Mouse (Mus musculus) adipocyte (in vitro differentiated cells): ENCODE data around the gene Obp2a.
"Not testable (repeated sequence)": the region's sequence is repeated elsewhere in the genome, so short reads cannot be mapped to it uniquely, and the experiment has no call there.

ENCODE experiments used
- DNase-seq: peaks from one replicate; pipeline ENCODE4 v3.0.0-alpha.2; 2016; ENCODE audit warnings: low spot score

Gene Obp2a

DNA sequence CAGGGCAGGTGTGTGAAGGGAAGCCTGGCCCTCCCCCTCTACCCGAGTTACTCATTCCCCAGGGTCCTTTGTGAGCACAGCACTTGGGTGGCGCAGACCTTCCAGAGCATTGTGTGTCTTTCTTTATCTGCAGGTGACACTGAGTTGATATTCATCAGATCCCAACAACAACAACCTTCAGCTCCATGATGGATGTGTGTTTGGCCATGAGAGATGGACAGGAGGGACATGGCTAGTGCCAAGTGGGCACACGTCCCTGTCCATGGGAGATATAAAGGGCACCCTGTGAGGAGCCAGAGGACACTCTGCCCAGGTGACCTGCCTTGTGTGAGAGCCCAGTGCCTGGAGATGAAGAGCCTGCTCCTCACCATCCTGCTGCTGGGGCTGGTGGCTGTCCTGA is at the start of gene Obp2a:
Gene Obp2a, plus strand, starts transcription at position 301 of the 400 bp plus-strand sequence.
- DNase-seq = not testable (repeated sequence)

- no peak for DNase-seq
Observed at GRCm38 (mm10) chr2:25652902-25653301, 46.9 kb upstream of the Obp2a start, which contains the start of gene Lcn8. TSS of gene Lcn8 (plus strand) at chr2:25653120.

DNA sequence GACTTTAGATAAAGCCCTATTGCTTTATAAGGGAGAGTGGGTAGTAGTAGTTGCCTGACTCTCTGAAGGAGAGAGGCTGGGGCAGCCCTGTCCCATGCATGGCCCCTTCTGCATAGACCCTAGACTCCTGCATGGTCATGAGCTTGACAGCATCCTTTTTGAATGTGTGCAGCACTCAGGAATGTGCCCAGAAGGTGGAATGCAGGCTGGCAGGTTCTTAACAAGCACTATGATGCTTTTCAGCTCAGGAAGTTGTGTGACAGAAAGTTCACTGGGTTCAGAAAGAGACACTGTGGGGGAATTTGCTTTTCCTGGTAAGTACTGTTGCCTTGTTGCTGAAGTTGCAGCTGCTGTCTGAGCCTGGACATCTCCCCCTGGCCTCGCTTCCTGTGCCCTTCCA is 45.3 kb upstream of the Obp2a start:
- no peak for DNase-seq

DNA sequence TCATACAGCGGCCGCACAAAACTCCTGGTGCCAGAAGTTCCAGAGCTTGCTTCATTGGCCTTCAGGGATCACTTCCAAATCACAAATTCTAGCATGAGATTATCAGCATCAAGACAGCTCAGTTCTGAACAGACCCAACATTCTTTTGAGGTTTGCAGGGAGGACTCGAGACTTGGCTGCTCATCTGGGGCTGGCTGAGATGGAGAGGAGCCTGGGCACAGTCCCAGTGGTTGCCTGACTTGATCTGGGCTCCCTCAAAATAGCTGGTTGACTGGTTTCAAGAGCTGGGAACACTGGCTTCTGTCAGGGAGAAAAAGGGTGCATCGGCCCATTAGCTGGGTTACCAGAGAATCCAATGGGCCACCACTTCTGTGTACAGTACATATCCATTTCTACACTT is 43.2 kb upstream of the Obp2a start:
- peak; percentile 6 for DNase-seq

DNA sequence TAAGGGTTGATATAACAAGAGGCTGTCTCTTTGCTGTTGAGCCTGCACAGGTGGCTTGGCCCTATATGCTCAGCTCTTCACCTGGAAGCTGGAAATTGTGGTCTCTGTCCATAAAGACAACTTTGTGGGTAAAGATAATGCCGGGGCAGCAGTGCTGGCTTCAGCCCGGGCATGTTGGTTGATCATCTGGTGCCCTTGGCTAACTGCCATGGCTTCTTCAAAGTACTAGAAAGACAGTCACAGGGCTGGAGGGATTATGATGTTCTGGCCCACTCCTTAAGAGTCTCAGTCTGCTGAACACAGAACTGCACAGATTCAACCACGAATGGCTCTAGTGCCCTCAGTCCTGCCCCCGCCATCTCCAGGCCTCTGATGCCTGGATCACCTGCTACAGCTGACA is 42.6 kb upstream of the Obp2a start:
- no peak for DNase-seq

DNA sequence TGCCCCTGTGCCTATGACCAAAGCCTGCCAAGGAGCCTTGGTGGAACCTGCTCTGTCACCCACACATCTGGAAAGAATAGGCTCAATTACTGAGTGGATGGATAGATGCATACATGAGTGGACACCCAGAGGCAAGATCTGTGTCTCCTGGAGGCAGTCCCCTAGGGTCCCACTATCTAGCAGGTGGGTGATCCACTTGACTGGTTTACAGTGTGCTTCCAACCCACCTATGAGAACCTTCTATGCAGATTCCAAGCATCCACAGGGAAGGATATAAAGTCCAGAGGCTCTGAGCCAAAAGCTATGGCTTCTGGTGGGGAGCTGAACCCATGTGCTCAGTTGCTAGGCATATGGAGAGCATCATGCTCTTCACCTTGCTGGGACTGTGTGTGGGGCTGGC is 42.2 kb upstream of the Obp2a start, which contains the start of gene Lcn5:
Gene Lcn5, plus strand, starts transcription at position 301 of the 400 bp plus-strand sequence.
- no peak for DNase-seq

DNA sequence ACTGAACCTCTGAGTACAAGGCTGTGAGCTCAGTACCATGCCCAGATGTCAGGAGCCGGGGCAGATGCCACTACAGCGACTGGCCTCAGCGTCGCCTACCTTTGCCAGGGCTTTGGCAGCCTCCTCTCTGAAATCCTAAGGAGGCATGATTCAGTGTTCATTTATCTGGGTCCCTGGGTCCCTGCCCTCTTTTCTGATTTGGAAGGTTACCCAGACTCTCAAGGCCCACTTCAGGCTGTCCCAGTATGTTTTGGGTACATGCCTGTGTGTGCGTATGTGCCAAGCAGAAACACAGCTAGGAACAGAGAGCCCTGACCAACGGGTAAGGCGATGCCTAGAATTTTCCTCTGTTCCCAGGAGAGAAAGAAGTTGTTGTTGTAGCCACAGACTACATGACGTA is 39.6 kb upstream of the Obp2a start:
- DNase-seq = no peak

- no peak for DNase-seq
Observed at GRCm38 (mm10) chr2:25661245-25661970, 38.4 kb upstream of the Obp2a start.

- peak; percentile 41 for DNase-seq
Observed at GRCm38 (mm10) chr2:25663511-25663910, 36.3 kb upstream of the Obp2a start.

GRCm38 (mm10) chr2:25664125-25664524 is 35.7 kb upstream of the Obp2a start:
- DNase-seq = no peak

GRCm38 (mm10) chr2:25666516-25666915 is 33.3 kb upstream of the Obp2a start:
- DNase-seq = no peak

GRCm38 (mm10) chr2:25676486-25676885 is 23.4 kb upstream of the Obp2a start, which contains the start of gene Lcn6:
TSS of gene Lcn6 (plus strand) at chr2:25676786.
- DNase-seq = no peak

DNA sequence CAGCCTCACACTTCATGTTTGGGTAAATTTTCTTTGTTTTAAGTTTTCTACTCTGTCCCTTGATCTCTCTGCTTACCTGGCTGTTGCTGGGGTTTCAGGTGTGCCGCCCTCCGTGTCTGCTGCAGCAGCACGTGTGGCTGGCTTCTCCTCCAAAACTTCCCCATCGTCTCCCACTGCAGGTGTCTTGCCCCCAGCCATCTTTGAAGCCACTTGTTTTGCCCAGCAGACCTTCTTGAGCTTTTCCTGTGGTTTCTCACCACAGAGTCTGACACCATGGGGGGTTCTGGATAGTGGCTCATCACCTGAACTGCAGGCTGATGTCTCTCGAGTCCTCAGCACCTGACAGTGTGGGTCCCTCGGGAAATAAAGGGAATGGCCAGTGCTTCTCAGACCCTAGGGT is 20.3 kb upstream of the Obp2a start:
- no peak for DNase-seq

DNA sequence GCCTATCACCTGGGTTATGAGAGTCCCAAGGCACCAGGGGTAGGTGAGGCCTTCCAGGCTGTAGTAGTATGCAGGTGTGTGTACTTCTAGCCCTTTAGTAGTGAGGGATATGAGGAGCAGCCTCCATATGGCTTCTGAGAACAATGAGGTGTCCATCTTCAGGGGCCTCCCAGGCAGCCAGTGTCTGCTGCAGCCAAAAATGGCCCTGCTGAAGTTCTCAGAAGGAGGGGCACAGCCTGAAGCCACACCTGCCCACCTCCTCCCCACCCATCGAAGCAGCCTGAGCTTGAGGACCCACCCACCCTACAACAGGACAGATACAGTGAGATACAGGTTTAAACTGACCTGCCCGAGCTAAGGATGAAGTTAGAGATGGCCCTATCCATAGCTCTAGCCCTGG is 17.4 kb upstream of the Obp2a start, which contains the start of gene Lcn10:
Gene Lcn10, plus strand, starts transcription at position 301 of the 400 bp plus-strand sequence.
- no peak for DNase-seq

DNA sequence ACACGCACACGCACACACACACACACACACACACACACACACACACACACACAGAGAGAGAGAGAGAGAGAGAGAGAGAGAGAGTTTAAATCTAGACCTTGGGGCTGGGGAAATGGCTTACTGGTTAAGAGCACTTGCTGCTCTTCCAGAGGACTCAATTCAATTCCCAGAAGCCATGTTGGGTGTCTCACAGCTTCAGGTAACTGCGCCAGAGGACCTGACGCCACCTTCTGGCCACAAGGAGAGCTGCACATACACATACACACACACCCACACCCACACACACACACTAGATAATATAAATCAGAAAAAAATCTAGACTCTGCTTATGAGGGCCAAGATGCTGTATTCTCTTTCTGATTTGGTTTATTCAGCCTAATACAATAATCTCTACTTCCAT is 12.9 kb upstream of the Obp2a start:
- DNase-seq = no peak

- peak; percentile 64 for DNase-seq
Observed at GRCm38 (mm10) chr2:25694605-25695004, 5.2 kb upstream of the Obp2a start.

DNA sequence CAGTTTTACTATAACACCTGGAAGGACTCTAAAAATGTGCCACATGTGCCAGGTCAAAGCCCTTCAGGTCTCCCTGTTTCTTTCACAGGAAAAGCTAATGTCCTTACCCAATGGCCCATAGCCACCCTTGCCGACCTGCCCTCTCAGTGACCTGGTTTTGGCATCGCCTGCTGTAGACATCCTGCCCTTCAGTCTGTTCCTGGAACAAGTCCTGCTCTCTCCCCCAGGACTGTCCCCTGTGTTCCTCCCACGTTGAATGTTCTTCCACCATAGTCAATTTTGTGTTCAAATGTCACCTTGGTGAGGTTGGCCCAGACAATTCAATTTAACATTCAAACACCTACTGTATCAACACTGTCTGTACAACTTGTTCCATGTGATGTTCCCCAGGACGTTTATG is 2.9 kb upstream of the Obp2a start:
- DNase-seq = no peak

GRCm38 (mm10) chr2:25698696-25699095 is 1.1 kb upstream of the Obp2a start:
- DNase-seq = no peak

DNA sequence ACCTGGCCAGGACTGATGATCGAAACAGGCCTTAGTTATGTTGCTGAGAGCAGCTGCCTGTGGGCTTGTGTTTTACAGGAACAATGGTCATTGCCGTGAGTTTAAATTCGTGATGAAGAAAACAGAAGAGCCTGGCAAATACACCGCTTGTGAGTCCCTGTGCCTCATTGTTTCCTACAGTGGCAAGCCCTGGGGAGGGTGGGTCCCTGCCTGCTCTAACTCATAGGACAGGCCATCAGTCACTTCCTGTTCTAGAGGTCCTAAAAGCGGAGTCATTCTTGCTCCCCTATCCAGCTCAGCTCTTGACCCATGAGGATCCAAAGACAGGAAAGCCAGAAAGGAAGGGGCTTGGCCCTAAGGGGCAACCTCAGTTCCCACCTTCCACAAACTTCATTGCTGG is 1.2 kb downstream of the Obp2a start:
- no peak for DNase-seq

DNA sequence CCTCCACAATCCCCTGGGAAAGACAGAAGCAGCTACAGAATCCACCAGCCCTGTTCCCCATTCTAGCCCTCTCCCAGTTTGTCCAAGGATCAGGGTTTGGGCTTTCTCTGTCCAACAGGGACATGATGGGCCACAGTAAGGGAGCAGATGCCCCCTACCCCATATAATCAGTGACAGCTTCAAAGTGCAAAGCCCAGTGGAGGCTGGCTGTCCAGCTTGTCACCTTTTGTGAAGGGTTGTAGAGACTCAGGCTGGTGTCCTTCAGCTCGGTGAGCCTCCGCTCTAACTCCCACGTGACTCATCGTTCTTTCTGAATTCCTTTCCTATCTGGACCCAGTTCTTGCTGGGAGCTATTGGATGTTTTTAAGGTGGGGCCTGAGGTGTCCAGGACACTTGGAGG is 3.9 kb downstream of the Obp2a start:
- no peak for DNase-seq

- DNase-seq = no peak
Observed at GRCm38 (mm10) chr2:25706643-25707481, 7.0 kb downstream of the Obp2a start, which contains the start of gene Bmyc. TSS of gene Bmyc (plus strand) at chr2:25706739.

GRCm38 (mm10) chr2:25708121-25708520 is 8.3 kb downstream of the Obp2a start:
- peak; percentile 16 for DNase-seq

- not testable (repeated sequence) for DNase-seq
Observed at GRCm38 (mm10) chr2:25709056-25709455, 9.2 kb downstream of the Obp2a start.
